In genomic region chr1:105906427-105906798, GRCm38 (mm10) we compare ENCODE assay signal across 8 mouse cellular contexts.
DNase-seq lines count a peak whose midpoint lies in the region; ATAC-seq and TF ChIP-seq lines count a peak whose summit lies in the region.

No protein-coding gene starts in this region.

- H3K27me3 ChIP-seq in liver, postnatal 0 days (ENCODE audit: insufficient read depth, low read length), result no peaks in the 10 kb centered on the region
- no peaks in the 10 kb centered on the region for H3K27me3 ChIP-seq in intestine, embryonic 15.5 days (replicated peaks)

- H3K27ac ChIP-seq in liver, postnatal 0 days (ENCODE audit: low read depth), result peak overlapping the region; percentile 91; the same call in 1 of the 2 replicates
- no peak overlapping the region for H3K27ac ChIP-seq in intestine, embryonic 15.5 days

- H3K4me1 ChIP-seq in liver, postnatal 0 days (ENCODE audit: insufficient read depth), result peaks cover 18% of the 10 kb centered on the region
- 0 out of 2 replicates have a peak, but pooled peaks cover 4% of the 10 kb centered on the region for H3K4me1 ChIP-seq in intestine, embryonic 15.5 days (replicated peaks)

- no peak overlapping the region for H3K4me2 ChIP-seq in liver, postnatal 0 days (ENCODE audit: low read depth, low read length)
- no peak overlapping the region for H3K4me2 ChIP-seq in intestine, embryonic 15.5 days (replicated peaks)

- no peaks in the 10 kb centered on the region for H3K36me3 ChIP-seq in liver, postnatal 0 days (replicated peaks; ENCODE audit: insufficient read depth, low read length)
- no peaks in the 10 kb centered on the region for H3K36me3 ChIP-seq in intestine, embryonic 15.5 days

- no peaks in the 10 kb centered on the region for H3K9me3 ChIP-seq in liver, postnatal 0 days (ENCODE audit: low read length)
- H3K9me3 ChIP-seq in intestine, embryonic 15.5 days, result no peaks in the 10 kb centered on the region

- 51% methylated on average over 2 of the region's 2 CpGs for WGBS in liver, postnatal 0 days (ENCODE audit: insufficient replicate concordance)
- WGBS in intestine, embryonic 15.5 days, result 66% methylated on average over 2 of the region's 2 CpGs

- H3K9ac ChIP-seq in liver, postnatal 0 days (replicated peaks), result no peak overlapping the region
- no peak overlapping the region for H3K9ac ChIP-seq in intestine, embryonic 15.5 days

- no peak overlapping the region for H3K4me3 ChIP-seq in liver, postnatal 0 days (ENCODE audit: low read depth, low read length)
- H3K4me3 ChIP-seq in intestine, embryonic 15.5 days (replicated peaks), result no peak overlapping the region

- no peak for TF ChIP-seq EP300 in liver, postnatal 0 days (IDR thresholded peaks at IDR 0.05; ENCODE audit: low read depth)

- TF ChIP-seq CTCF in liver, postnatal 0 days (IDR thresholded peaks at IDR 0.05; ENCODE audit: low read depth), result no peak

- DNase-seq in liver, postnatal 0 days, result peak; percentile 55
- no peak for DNase-seq in liver
- peak; percentile 80 to 86 for DNase-seq in adrenal gland, adult 18-20 months (ENCODE audit: low spot score in 2 of 2)
- DNase-seq in frontal cortex, postnatal 36 days (ENCODE audit: low spot score in 2 of 2), result peak; percentile 22 to 32
- DNase-seq in kidney, postnatal 14 days, result peak; percentile 45
- peak; percentile 61 for DNase-seq in ovary, postnatal 36 days (ENCODE audit: low spot score)
- DNase-seq in thymus, postnatal 0 days (ENCODE audit: low spot score), result no peak

- no peak for ATAC-seq in liver, postnatal 0 days
- ATAC-seq in intestine, embryonic 15.5 days, result no peak

Comparison
In these comparisons a context has a peak if more than half of its experiments do, and no peak if none do; other contexts are left out.
1. DNase-seq: peak in liver, postnatal 0 days (single experiment), adrenal gland, adult 18-20 months (2 of 2), frontal cortex, postnatal 36 days (2 of 2), kidney, postnatal 14 days (single experiment) and ovary, postnatal 36 days (single experiment); none in liver (single experiment) and thymus, postnatal 0 days (single experiment).